Mouse (Mus musculus) lung, adult 2 months (tissue): ENCODE measurements at regions not wholly inside any gene's neighbourhood (a gene's known extent, or its start where the extent isn't known, plus 50 kb on each side); places are given as distances from the start of the nearest gene placed in this dataset.

Experiments
- DNase-seq: peaks from one replicate; pipeline ENCODE4 v3.0.0; 2022
- H3K4me1 ChIP-seq: fragments of 200-500 bp; 2 replicates; pipeline ENCODE4 v1.6.1; 2011; ENCODE audit warnings: low read length; ENCODE audit not compliant: control insufficient read depth, insufficient read depth
- H3K4me3 ChIP-seq: fragments of 200-500 bp; replicated peaks from 2 replicates; pipeline ENCODE3; 2011; ENCODE audit warnings: low read depth, mild to moderate bottlenecking, control low read depth, low read length; ENCODE audit errors: extremely low read depth
- CTCF ChIP-seq: fragments of 200-500 bp; IDR thresholded peaks from 2 replicates; pipeline ENCODE4 v1.5.1; 2011; ENCODE audit warnings: mild to moderate bottlenecking, low read length, control low read depth; ENCODE audit not compliant: insufficient read depth
- POLR2A ChIP-seq: fragments of 200-500 bp; IDR thresholded peaks from 2 replicates; pipeline ENCODE4 v1.6.1; 2011; ENCODE audit warnings: low read depth, mild to moderate bottlenecking, control low read depth, low read length, borderline replicate concordance; ENCODE audit errors: extremely low read depth
- WGBS: fragments of 180-500 bp; shearing (Covaris S2); methylation state at CpG from one replicate; pipeline ENCODE4 v1.1.7; 2018; 5-methylcytosine and 5-hydroxymethylcytosine counted together

GRCm38 (mm10) chr10:99451639-99452417 lies 188.8 kb downstream of the Dusp6 start:
- Histone ChIP-seq H3K4me3 (no peak overlapping the region), H3K4me1 (no peaks in the 10 kb centered on the region)
- TF ChIP-seq POLR2A (no peak), CTCF (no peak)
- no peak for DNase-seq
- 53% methylated on average over 10 of the region's 10 CpGs for whole genome bisulfite sequencing

GRCm38 (mm10) chr10:99456180-99456579 lies 193.1 kb downstream of the Dusp6 start:
- TF ChIP-seq POLR2A: no peak
- TF ChIP-seq CTCF: no peak
- no peak overlapping the region for H3K4me3 ChIP-seq
- WGBS: 93% methylated on average over 5 of the region's 5 CpGs
- no peaks in the 10 kb centered on the region; the same call in 1 of the 2 replicates for H3K4me1 ChIP-seq
- no peak for DNase-seq

GRCm38 (mm10) chr10:99458047-99458446 lies 195.0 kb downstream of the Dusp6 start:
- WGBS: 42% methylated on average over 3 of the region's 3 CpGs
- TF ChIP-seq POLR2A: no peak
- TF ChIP-seq CTCF: no peak
- no peak for DNase-seq
- no peaks in the 10 kb centered on the region; the same call in 1 of the 2 replicates for H3K4me1 ChIP-seq
- no peak overlapping the region for H3K4me3 ChIP-seq

GRCm38 (mm10) chr10:99459171-99459660 lies 196.2 kb downstream of the Dusp6 start:
- TF ChIP-seq POLR2A: no peak
- TF ChIP-seq CTCF: no peak
- WGBS: 84% methylated on average over 9 of the region's 9 CpGs
- DNase-seq: no peak
- H3K4me1 ChIP-seq: no peaks in the 10 kb centered on the region; the same call in 1 of the 2 replicates
- H3K4me3 ChIP-seq: peak overlapping the region; percentile 19

GRCm38 (mm10) chr10:99459823-99460361 lies 196.9 kb downstream of the Dusp6 start:
- 36% methylated on average over 10 of the region's 10 CpGs for WGBS
- Histone ChIP-seq H3K4me3 (peak overlapping the region; percentile 20), H3K4me1 (no peaks in the 10 kb centered on the region; the same call in 1 of the 2 replicates)
- TF ChIP-seq CTCF (no peak; the same call in 1 of the 2 replicates), POLR2A (no peak)
- peak; percentile 33 for DNase-seq

GRCm38 (mm10) chr10:99460847-99461445 lies 197.9 kb downstream of the Dusp6 start:
- DNase-seq: peak; percentile 45
- TF ChIP-seq CTCF (no peak), POLR2A (no peak)
- Histone ChIP-seq H3K4me1 (no peaks in the 10 kb centered on the region; the same call in 1 of the 2 replicates), H3K4me3 (peak overlapping the region; percentile 52)
- 3% methylated on average over 17 of the region's 17 CpGs for WGBS

GRCm38 (mm10) chr10:99461446-99461966 lies 198.5 kb downstream of the Dusp6 start:
- no peak for DNase-seq
- H3K4me1 ChIP-seq: no peaks in the 10 kb centered on the region; the same call in 1 of the 2 replicates
- H3K4me3 ChIP-seq: peak overlapping the region; percentile 52
- WGBS: 2% methylated on average over 13 of the region's 13 CpGs
- no peak for TF ChIP-seq CTCF
- 0 out of 2 replicates have a peak, but pooled peaks have one; percentile 7 for TF ChIP-seq POLR2A

- DNase-seq: no peak
- Histone ChIP-seq H3K4me3 (no peak overlapping the region), H3K4me1 (peaks cover 6% of the 10 kb centered on the region; the same call in 1 of the 2 replicates)
- WGBS: 100% methylated on average over 1 of the region's 1 CpGs
- TF ChIP-seq POLR2A (no peak), CTCF (no peak)
Measured at GRCm38 (mm10) chr10:99466695-99467094, 203.7 kb downstream of the Dusp6 start.

- TF ChIP-seq CTCF (no peak), POLR2A (no peak)
- H3K4me3 ChIP-seq: peak overlapping the region; percentile 41
- 26% methylated on average over 9 of the region's 9 CpGs for WGBS
- H3K4me1 ChIP-seq: peaks cover 6% of the 10 kb centered on the region; the same call in 1 of the 2 replicates
- no peak for DNase-seq
Measured at GRCm38 (mm10) chr10:99467319-99467842, 204.3 kb downstream of the Dusp6 start.

GRCm38 (mm10) chr10:99468971-99469370 lies 205.9 kb downstream of the Dusp6 start:
- peaks cover 6% of the 10 kb centered on the region; the same call in 1 of the 2 replicates for H3K4me1 ChIP-seq
- no peak overlapping the region for H3K4me3 ChIP-seq
- 82% methylated on average over 3 of the region's 3 CpGs for WGBS
- DNase-seq: no peak
- TF ChIP-seq CTCF: no peak
